Mouse (Mus musculus): Measurements from ENCODE around the gene Agbl3. TPM values are rescaled to one million over a fixed set of nuclear protein-coding genes. Genes with fewer than 3 reads are reported as not detected.

Agbl3 gene
- 5.0 and 6.8 TPM in 2 replicates for polyA plus RNA-seq (2011; ENCODE audit: insufficient read length, low read depth, missing spikeins)

DNA sequence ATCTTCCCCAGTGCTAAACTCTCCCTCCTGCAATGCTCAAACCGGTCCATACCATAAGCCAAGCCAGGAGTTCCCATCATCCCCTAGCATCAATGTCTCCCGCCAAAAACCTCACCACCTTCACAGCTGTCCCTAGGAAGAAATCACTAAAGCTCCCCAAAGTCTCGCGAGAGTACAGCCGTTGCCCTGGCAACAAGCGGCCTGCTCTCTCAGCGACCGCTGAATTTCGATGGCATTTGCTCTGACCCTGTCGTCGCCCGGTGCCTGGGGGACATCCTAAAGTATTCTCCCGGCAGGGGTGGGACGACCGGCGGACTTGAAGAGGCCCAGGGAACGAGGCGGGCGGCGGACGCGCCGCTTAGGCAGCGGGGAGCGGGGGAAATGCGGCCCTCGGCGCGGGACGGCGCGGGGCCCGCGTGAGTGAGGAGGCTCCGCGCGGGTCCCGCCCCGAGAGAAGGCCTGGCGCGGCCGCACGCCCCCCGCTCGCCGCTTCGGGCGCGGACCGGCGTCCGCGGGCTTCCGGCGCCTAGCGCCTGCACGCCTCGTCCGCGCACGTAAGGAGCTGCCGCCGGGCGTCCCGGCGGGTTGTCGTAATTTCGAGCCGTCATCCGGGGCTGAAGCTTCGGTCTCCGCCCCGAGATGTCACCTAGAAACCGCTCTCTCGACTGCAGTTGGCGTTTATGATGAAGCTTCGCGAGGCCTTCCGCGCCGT lies at the start of gene Agbl3:
Gene Agbl3, plus strand, starts transcription at position 202 of the 712 bp plus-strand sequence.
- Histone ChIP-seq H3K4me3 (ENCODE audit: insufficient read depth, low read length) (peak within 1 kb of the TSS; percentile 59), H3K4me1 (ENCODE audit: control insufficient read depth, insufficient read depth, low read length) (no peaks in the 10 kb centered on the region), H3K27ac (ENCODE audit: insufficient read depth, low read length) (peak within 1 kb of the TSS; percentile 97)
- TF ChIP-seq CTCF (IDR thresholded peaks at IDR 0.05; ENCODE audit: borderline replicate concordance, insufficient read depth, low read length) (no peak), POLR2A (IDR thresholded peaks at IDR 0.05; ENCODE audit: low read depth, low read length) (peak; percentile 61)

DNA sequence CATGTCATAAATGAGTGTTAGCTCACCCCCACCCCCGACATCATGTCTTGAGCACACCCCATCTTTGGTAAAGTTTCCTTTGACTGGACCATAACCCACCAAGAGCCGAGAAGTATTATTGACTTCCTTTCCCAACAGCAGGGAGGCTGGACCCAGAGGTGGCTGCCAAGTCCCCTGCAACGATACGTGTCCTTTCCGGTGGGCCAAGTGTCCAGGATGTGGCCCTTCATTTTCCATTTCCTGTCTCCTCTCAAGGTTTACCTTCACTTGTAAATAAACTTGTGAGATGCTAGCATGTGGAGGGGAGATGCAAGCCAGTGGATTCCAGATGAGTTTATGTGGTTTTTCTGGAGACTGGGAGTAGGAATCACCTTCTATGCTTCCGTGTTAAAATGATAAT lies 49.2 kb upstream of the Agbl3 start:
- TF ChIP-seq POLR2A (IDR thresholded peaks at IDR 0.05; ENCODE audit: low read depth, low read length), result no peak
- TF ChIP-seq CTCF (IDR thresholded peaks at IDR 0.05; ENCODE audit: borderline replicate concordance, insufficient read depth, low read length), result no peak
- no peak overlapping the region for H3K4me3 ChIP-seq (ENCODE audit: insufficient read depth, low read length)
- peaks cover 20% of the 10 kb centered on the region for H3K4me1 ChIP-seq (ENCODE audit: control insufficient read depth, insufficient read depth, low read length)
- peak overlapping the region; percentile 23 for H3K27ac ChIP-seq (ENCODE audit: insufficient read depth, low read length)

DNA sequence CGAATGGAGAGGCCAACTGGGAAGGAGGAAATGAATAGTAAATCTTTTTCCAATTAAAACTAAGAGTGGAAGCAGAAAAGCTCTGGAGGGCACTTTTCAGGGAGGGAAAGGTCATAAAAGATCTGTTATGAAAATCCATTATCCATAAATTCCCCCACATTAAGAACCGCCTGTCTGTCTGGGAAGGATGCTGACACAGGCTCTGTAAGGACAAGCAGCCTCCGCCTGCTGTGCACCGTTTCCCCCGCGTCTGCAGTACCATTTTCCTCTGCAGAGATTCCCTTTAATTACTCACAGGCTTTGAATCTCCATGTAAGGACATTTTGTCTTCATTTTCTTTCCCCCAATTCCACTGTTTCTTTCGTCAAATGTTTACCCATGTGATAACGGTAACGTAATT lies 48.7 kb upstream of the Agbl3 start:
- H3K27ac ChIP-seq (ENCODE audit: insufficient read depth, low read length), result peak overlapping the region; percentile 23
- TF ChIP-seq POLR2A (IDR thresholded peaks at IDR 0.05; ENCODE audit: low read depth, low read length), result no peak
- no peak for TF ChIP-seq CTCF (IDR thresholded peaks at IDR 0.05; ENCODE audit: borderline replicate concordance, insufficient read depth, low read length)
- no peak overlapping the region for H3K4me3 ChIP-seq (ENCODE audit: insufficient read depth, low read length)
- peaks cover 23% of the 10 kb centered on the region for H3K4me1 ChIP-seq (ENCODE audit: control insufficient read depth, insufficient read depth, low read length)

DNA sequence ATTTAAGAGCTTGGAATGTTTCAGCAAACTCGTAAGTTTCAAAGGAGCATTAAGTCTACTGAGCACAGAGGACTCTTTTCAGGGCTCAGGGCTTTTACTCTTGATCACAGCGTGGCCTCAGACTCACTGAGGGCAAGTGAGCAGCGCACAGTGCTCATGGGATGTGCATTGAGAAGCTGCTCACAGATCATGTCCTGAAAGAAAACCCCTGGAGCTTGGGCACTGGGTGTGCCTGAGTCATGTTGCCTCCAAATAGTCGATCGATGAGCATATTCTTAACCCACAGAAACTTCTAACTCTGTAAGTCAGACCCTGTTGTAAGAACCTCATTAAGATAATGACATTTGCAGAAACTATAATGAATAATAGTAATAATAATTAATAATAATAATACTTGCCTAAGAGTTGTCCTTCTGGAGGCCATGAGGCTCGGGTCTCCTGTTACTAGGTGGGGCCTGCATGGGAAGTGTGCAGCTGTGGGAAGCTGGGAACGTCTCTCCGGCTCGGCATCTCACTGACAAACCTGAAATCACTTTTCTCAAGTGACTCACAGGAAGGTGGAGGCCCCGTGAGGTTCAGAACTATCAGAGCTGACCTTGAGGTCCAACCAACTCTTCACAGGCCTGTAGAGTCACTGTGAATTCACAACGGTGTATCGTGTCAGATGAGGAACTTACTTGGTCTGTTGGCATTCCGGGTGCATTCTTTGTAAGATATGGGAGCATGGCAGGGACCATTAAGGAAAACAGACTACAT lies 45.1 kb upstream of the Agbl3 start:
- peak overlapping the region; percentile 55 for H3K27ac ChIP-seq (ENCODE audit: insufficient read depth, low read length)
- H3K4me1 ChIP-seq (ENCODE audit: control insufficient read depth, insufficient read depth, low read length), result peaks cover 23% of the 10 kb centered on the region
- TF ChIP-seq CTCF (IDR thresholded peaks at IDR 0.05; ENCODE audit: borderline replicate concordance, insufficient read depth, low read length) (no peak), POLR2A (IDR thresholded peaks at IDR 0.05; ENCODE audit: low read depth, low read length) (no peak)
- H3K4me3 ChIP-seq (ENCODE audit: insufficient read depth, low read length), result no peak overlapping the region

DNA sequence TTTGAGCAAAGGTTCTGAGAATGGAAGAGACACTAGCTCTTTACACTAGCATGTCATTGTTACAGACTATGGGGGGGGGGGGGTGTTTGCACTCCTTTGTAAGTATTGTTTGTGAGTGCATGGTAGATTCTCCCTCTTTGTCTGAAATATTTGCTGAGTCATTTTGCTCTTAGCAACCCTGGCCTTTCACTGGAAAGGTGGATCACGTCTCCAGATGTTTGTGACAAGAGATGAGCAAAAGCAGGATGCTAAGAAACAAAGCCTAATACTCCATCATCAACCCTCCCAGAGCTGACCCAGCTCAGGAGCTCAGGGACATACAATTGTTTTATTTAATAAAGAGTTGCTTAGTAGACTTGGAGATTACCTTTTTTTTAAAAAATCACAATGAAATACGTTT lies 43.3 kb upstream of the Agbl3 start:
- H3K4me1 ChIP-seq (ENCODE audit: control insufficient read depth, insufficient read depth, low read length), result peaks cover 13% of the 10 kb centered on the region
- H3K4me3 ChIP-seq (ENCODE audit: insufficient read depth, low read length), result no peak overlapping the region
- peak overlapping the region; percentile 35; the same call in 1 of the 2 replicates for H3K27ac ChIP-seq (ENCODE audit: insufficient read depth, low read length)
- TF ChIP-seq POLR2A (IDR thresholded peaks at IDR 0.05; ENCODE audit: low read depth, low read length) (no peak), CTCF (IDR thresholded peaks at IDR 0.05; ENCODE audit: borderline replicate concordance, insufficient read depth, low read length) (no peak)

DNA sequence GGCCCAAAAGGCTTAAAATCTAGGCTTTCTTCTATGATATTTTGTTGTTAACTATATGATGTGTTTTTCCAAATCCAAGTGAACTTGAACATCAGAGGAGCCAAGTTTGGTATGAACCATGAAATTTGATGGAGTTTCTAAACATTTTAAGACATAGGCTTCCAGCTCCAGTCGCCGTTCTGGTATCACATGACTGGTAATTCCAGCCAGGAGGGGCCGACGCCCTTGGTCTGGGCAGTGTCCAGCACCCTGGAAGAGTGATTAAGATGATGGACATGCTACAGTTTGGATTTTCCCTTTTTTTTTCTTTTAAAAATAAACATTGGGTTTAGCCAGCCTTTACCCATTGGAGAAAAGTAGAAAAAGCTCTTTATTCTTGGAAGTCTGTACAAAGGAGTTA lies 36.3 kb upstream of the Agbl3 start:
- Histone ChIP-seq H3K4me3 (ENCODE audit: insufficient read depth, low read length) (no peak overlapping the region), H3K4me1 (ENCODE audit: control insufficient read depth, insufficient read depth, low read length) (peaks cover 38% of the 10 kb centered on the region), H3K27ac (ENCODE audit: insufficient read depth, low read length) (peak overlapping the region; percentile 75)
- TF ChIP-seq CTCF (IDR thresholded peaks at IDR 0.05; ENCODE audit: borderline replicate concordance, insufficient read depth, low read length), result no peak
- no peak for TF ChIP-seq POLR2A (IDR thresholded peaks at IDR 0.05; ENCODE audit: low read depth, low read length)

DNA sequence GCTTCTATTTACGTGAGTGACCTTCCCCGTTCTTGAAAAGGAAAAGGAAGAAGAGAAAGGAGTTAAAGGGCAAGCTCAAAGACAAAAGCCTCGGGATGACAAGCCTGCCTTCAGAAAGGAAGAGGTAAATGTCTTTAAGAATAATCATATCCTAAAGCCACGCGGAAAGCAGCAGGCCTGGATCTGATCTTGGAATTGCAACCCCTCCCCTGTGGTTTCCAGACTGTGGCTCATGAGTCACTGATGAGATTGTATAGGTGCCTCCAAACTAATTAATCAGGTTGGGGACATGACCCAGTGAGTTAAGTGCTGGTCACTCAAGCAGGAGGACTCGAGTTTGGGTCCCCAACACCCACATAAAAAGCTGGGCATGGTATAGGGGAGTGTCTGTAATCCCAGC lies 32.4 kb upstream of the Agbl3 start:
- Histone ChIP-seq H3K4me1 (ENCODE audit: control insufficient read depth, insufficient read depth, low read length) (peaks cover 49% of the 10 kb centered on the region), H3K27ac (ENCODE audit: insufficient read depth, low read length) (peak overlapping the region; percentile 93), H3K4me3 (ENCODE audit: insufficient read depth, low read length) (no peak overlapping the region)
- TF ChIP-seq POLR2A (IDR thresholded peaks at IDR 0.05; ENCODE audit: low read depth, low read length) (no peak), CTCF (IDR thresholded peaks at IDR 0.05; ENCODE audit: borderline replicate concordance, insufficient read depth, low read length) (no peak)

DNA sequence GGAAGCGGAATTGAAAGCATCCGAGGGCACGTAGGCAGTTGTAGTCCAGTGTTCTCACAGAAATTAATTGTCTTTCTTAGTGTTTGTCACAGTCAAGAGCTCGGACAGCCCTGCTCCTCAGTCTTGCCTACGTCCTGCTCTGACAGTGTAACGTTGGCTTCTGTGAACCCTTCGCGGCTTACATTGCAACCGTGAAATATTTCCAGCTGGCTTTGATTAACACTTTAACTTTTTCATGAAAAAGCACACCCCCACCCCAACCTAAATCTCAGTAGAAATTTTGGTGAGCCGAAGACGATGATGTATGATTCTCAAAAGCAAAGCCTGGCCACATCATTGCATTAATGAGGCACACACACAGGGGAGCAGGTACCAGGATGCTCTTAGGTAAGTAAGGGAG lies 31.7 kb upstream of the Agbl3 start:
- H3K4me3 ChIP-seq (ENCODE audit: insufficient read depth, low read length), result no peak overlapping the region
- peaks cover 45% of the 10 kb centered on the region for H3K4me1 ChIP-seq (ENCODE audit: control insufficient read depth, insufficient read depth, low read length)
- peak overlapping the region; percentile 93 for H3K27ac ChIP-seq (ENCODE audit: insufficient read depth, low read length)
- no peak for TF ChIP-seq CTCF (IDR thresholded peaks at IDR 0.05; ENCODE audit: borderline replicate concordance, insufficient read depth, low read length)
- TF ChIP-seq POLR2A (IDR thresholded peaks at IDR 0.05; ENCODE audit: low read depth, low read length), result no peak

DNA sequence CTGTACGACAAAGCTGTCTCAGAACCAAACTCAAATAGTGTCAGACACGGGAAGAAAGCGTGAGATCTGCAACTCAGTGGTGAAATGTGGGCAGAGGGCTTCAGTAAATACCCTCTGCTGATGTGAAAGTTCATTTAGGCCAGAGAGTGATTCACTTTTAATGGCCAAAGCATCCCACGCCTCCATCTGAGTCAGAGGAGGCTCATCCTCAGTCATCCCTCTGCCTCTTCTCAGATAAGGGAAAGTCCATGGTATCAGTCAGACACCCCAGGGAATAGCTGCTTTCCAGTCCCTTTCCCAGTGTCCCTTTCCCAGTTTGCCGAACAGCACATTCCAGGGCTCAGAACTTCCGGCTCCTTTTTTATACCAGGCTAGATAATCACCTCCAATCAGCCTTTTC lies 30.7 kb upstream of the Agbl3 start:
- Histone ChIP-seq H3K27ac (ENCODE audit: insufficient read depth, low read length) (peak overlapping the region; percentile 93), H3K4me1 (ENCODE audit: control insufficient read depth, insufficient read depth, low read length) (peaks cover 41% of the 10 kb centered on the region), H3K4me3 (ENCODE audit: insufficient read depth, low read length) (no peak overlapping the region)
- TF ChIP-seq POLR2A (IDR thresholded peaks at IDR 0.05; ENCODE audit: low read depth, low read length) (no peak), CTCF (IDR thresholded peaks at IDR 0.05; ENCODE audit: borderline replicate concordance, insufficient read depth, low read length) (no peak)
